Mouse (Mus musculus) forebrain, embryonic 11.5 days (tissue): ENCODE results near the gene Gm49322. TPM values are rescaled to one million over a fixed set of nuclear protein-coding genes. Genes with fewer than 3 reads are reported as not detected.

ENCODE experiments used
- ATAC-seq: fragments of 200-750 bp; cut with Nextera tagmentation; replicated peaks from 2 replicates; pipeline ENCODE4 v1.8.0; 2017; ENCODE audit warnings: moderate TSS enrichment; ENCODE audit not compliant: low FRiP score
- DNase-seq: peaks from one replicate; pipeline ENCODE4 v3.0.0-alpha.2; 2017; ENCODE audit warnings: low spot score
- H3K27ac ChIP-seq: fragments of 300-500 bp; sonication (generic); 2 replicates; pipeline ENCODE4 v1.5.1; 2014; ENCODE audit warnings: low read depth, low read length
- H3K27me3 ChIP-seq: fragments of 300-500 bp; sonication (generic); 2 replicates; pipeline ENCODE4 v1.6.1; 2014; ENCODE audit warnings: mild to moderate bottlenecking, low read length, mixed read lengths; ENCODE audit not compliant: control insufficient read depth, insufficient read depth
- H3K36me3 ChIP-seq: fragments of 300-500 bp; sonication (generic); 2 replicates; pipeline ENCODE4 v1.6.1; 2014; ENCODE audit warnings: mild to moderate bottlenecking, low read length, moderate library complexity, mixed read lengths; ENCODE audit not compliant: control insufficient read depth, insufficient read depth
- H3K4me1 ChIP-seq: fragments of 300-500 bp; sonication (generic); replicated peaks from 2 replicates; pipeline ENCODE4 v1.6.1; 2014; ENCODE audit warnings: low read length, mixed read lengths; ENCODE audit not compliant: control insufficient read depth, insufficient read depth
- H3K4me2 ChIP-seq: fragments of 300-500 bp; sonication (generic); 2 replicates; pipeline ENCODE4 v1.6.1; 2014; ENCODE audit warnings: low read depth, mild to moderate bottlenecking, low read length, moderate library complexity, mixed read lengths; ENCODE audit not compliant: severe bottlenecking
- H3K4me3 ChIP-seq: fragments of 300-500 bp; sonication (generic); 2 replicates; pipeline ENCODE4 v1.5.1; 2014; ENCODE audit warnings: low read depth, low read length
- H3K9ac ChIP-seq: fragments of 300-500 bp; sonication (generic); 2 replicates; pipeline ENCODE4 v1.6.1; 2014; ENCODE audit warnings: low read length
- H3K9me3 ChIP-seq: fragments of 300-500 bp; sonication (generic); 2 replicates; pipeline ENCODE4 v1.6.1; 2016; ENCODE audit warnings: low read length, mixed read lengths; ENCODE audit not compliant: control insufficient read depth
- WGBS: fragments of 180-500 bp; shearing (Covaris S2); extraction: QIAGEN DNeasy Blood & Tissue Kit; methylation state at CpG from one replicate; pipeline ENCODE4 v1.1.7; 2014; 5-methylcytosine and 5-hydroxymethylcytosine counted together
- polyA plus RNA-seq: library from polyadenylated mRNA; unstranded; fragments of >200 nt; fragmentation: Nextera tagmentation; extraction: Ambion mirVana; gene quantifications from 2 replicates; pipeline ENCODE4 v1.2.1, GENCODE M21; 2014

Gm49322 gene
- polyA plus RNA-seq, 1 experiment from 2014 or later = 4.7 TPM

GRCm38 (mm10) chr10:80577195-80578130, 28.4 kb upstream of the Gm49322 start, which contains the start of gene Klf16:
TSS of gene Klf16 (minus strand) at chr10:80577321.
- H3K36me3 ChIP-seq = no peaks in the 10 kb centered on the region
- DNase-seq (peak; percentile 99), ATAC-seq (peak; percentile 84)
- no peaks in the 10 kb centered on the region for H3K27me3 ChIP-seq
- H3K9ac ChIP-seq = peak within 1 kb of the TSS; percentile 73
- no peaks in the 10 kb centered on the region for H3K9me3 ChIP-seq
- H3K27ac ChIP-seq = peak within 1 kb of the TSS; percentile 77
- peak within 1 kb of the TSS; percentile 72 for H3K4me3 ChIP-seq
- under 1% methylated on average over 69 of the region's 97 CpGs for WGBS
- peaks cover 14% of the 10 kb centered on the region; the same call in 1 of the 2 replicates for H3K4me1 ChIP-seq
- H3K4me2 ChIP-seq = peak within 1 kb of the TSS; percentile 94

GRCm38 (mm10) chr10:80578131-80578750, 27.6 kb upstream of the Gm49322 start:
- Histone ChIP-seq H3K27me3 (no peaks in the 10 kb centered on the region), H3K4me1 (peaks cover 14% of the 10 kb centered on the region; the same call in 1 of the 2 replicates), H3K27ac (peak overlapping the region; percentile 77), H3K4me2 (peak overlapping the region; percentile 94), H3K36me3 (no peaks in the 10 kb centered on the region), H3K9me3 (no peaks in the 10 kb centered on the region), H3K4me3 (peak overlapping the region; percentile 72), H3K9ac (peak overlapping the region; percentile 73)
- under 1% methylated on average over 29 of the region's 29 CpGs for WGBS
- DNase-seq (peak; percentile 91), ATAC-seq (peak; percentile 34)

- Histone ChIP-seq H3K4me2 (no peak overlapping the region), H3K4me1 (peaks cover 11% of the 10 kb centered on the region; the same call in 1 of the 2 replicates), H3K4me3 (no peak overlapping the region), H3K36me3 (no peaks in the 10 kb centered on the region), H3K9me3 (no peaks in the 10 kb centered on the region), H3K27me3 (no peaks in the 10 kb centered on the region), H3K27ac (no peak overlapping the region), H3K9ac (no peak overlapping the region)
- WGBS = 10% methylated on average over 8 of the region's 8 CpGs
- ATAC-seq = no peak
- DNase-seq = peak; percentile 74
Measured at GRCm38 (mm10) chr10:80578911-80579310, 26.9 kb upstream of the Gm49322 start.

GRCm38 (mm10) chr10:80583047-80583446, 22.8 kb upstream of the Gm49322 start:
- no peak overlapping the region for H3K27ac ChIP-seq
- H3K4me2 ChIP-seq = no peak overlapping the region
- 87% methylated on average over 5 of the region's 5 CpGs for WGBS
- no peaks in the 10 kb centered on the region; the same call in 1 of the 2 replicates for H3K36me3 ChIP-seq
- ATAC-seq (no peak; the same call in 1 of the 2 replicates), DNase-seq (no peak)
- H3K9ac ChIP-seq = no peak overlapping the region
- H3K27me3 ChIP-seq = no peaks in the 10 kb centered on the region
- H3K4me3 ChIP-seq = no peak overlapping the region
- H3K4me1 ChIP-seq = peaks cover 4% of the 10 kb centered on the region; the same call in 1 of the 2 replicates
- H3K9me3 ChIP-seq = no peaks in the 10 kb centered on the region

GRCm38 (mm10) chr10:80584045-80584488, 21.8 kb upstream of the Gm49322 start:
- no peaks in the 10 kb centered on the region for H3K27me3 ChIP-seq
- H3K9me3 ChIP-seq = no peaks in the 10 kb centered on the region
- no peak overlapping the region for H3K9ac ChIP-seq
- H3K4me2 ChIP-seq = no peak overlapping the region
- DNase-seq = peak; percentile 53
- ATAC-seq = no peak
- no peak overlapping the region for H3K4me3 ChIP-seq
- no peaks in the 10 kb centered on the region; the same call in 1 of the 2 replicates for H3K36me3 ChIP-seq
- H3K27ac ChIP-seq = no peak overlapping the region
- WGBS = 71% methylated on average over 12 of the region's 12 CpGs
- peaks cover 9% of the 10 kb centered on the region for H3K4me1 ChIP-seq

- Histone ChIP-seq H3K9ac (no peak overlapping the region), H3K4me1 (peaks cover 14% of the 10 kb centered on the region), H3K27ac (no peak overlapping the region), H3K4me2 (no peak overlapping the region), H3K36me3 (no peaks in the 10 kb centered on the region; the same call in 1 of the 2 replicates), H3K27me3 (no peaks in the 10 kb centered on the region), H3K9me3 (no peaks in the 10 kb centered on the region), H3K4me3 (no peak overlapping the region)
- ATAC-seq (no peak), DNase-seq (no peak)
- WGBS = 74% methylated on average over 12 of the region's 12 CpGs
Measured at GRCm38 (mm10) chr10:80584642-80585552, 20.9 kb upstream of the Gm49322 start.

GRCm38 (mm10) chr10:80585581-80585980, 20.2 kb upstream of the Gm49322 start:
- Histone ChIP-seq H3K9ac (no peak overlapping the region), H3K4me3 (no peak overlapping the region), H3K27ac (no peak overlapping the region), H3K4me1 (peaks cover 14% of the 10 kb centered on the region), H3K4me2 (no peak overlapping the region), H3K36me3 (no peaks in the 10 kb centered on the region; the same call in 1 of the 2 replicates), H3K9me3 (no peaks in the 10 kb centered on the region), H3K27me3 (no peaks in the 10 kb centered on the region)
- DNase-seq (no peak), ATAC-seq (no peak)
- WGBS = 93% methylated on average over 8 of the region's 8 CpGs
